Mouse (Mus musculus) heart, embryonic 13.5 days (tissue): ENCODE results near the gene Robo3. TPM values are rescaled to one million over a fixed set of nuclear protein-coding genes. Genes with fewer than 3 reads are reported as not detected.

Source experiments
- ATAC-seq: fragments of 200-750 bp; cut with Nextera tagmentation; 2 replicates; pipeline ENCODE4 v1.8.0; 2017; ENCODE audit warnings: moderate TSS enrichment; ENCODE audit not compliant: insufficient number of reproducible peaks, low FRiP score, low TSS enrichment; ENCODE audit errors: extremely low read depth
- H3K27ac ChIP-seq: fragments of 300-500 bp; sonication (generic); replicated peaks from 2 replicates; pipeline ENCODE4 v1.5.1; 2015; ENCODE audit warnings: moderate library complexity, mild to moderate bottlenecking, inconsistent platforms
- H3K27me3 ChIP-seq: fragments of 300-500 bp; sonication (generic); replicated peaks from 2 replicates; pipeline ENCODE4 v1.6.1; 2015; ENCODE audit warnings: mild to moderate bottlenecking, inconsistent platforms
- H3K36me3 ChIP-seq: fragments of 300-500 bp; sonication (generic); 2 replicates; pipeline ENCODE4 v1.6.1; 2015; ENCODE audit warnings: mild to moderate bottlenecking, inconsistent platforms
- H3K4me1 ChIP-seq: fragments of 300-500 bp; sonication (generic); 2 replicates; pipeline ENCODE4 v1.6.1; 2015; ENCODE audit warnings: inconsistent platforms
- H3K4me2 ChIP-seq: fragments of 300-500 bp; sonication (generic); 2 replicates; pipeline ENCODE4 v1.6.1; 2015; ENCODE audit warnings: inconsistent platforms, mild to moderate bottlenecking, moderate library complexity
- H3K4me3 ChIP-seq: fragments of 300-500 bp; sonication (generic); 2 replicates; pipeline ENCODE4 v1.5.1; 2015; ENCODE audit warnings: moderate library complexity, mild to moderate bottlenecking, inconsistent platforms
- H3K9ac ChIP-seq: fragments of 300-500 bp; sonication (generic); 2 replicates; pipeline ENCODE4 v1.6.1; 2015; ENCODE audit warnings: inconsistent platforms, mild to moderate bottlenecking, moderate library complexity
- H3K9me3 ChIP-seq: fragments of 300-500 bp; sonication (generic); 2 replicates; pipeline ENCODE4 v1.6.1; 2016; ENCODE audit warnings: inconsistent platforms
- WGBS: fragments of 180-500 bp; shearing (Covaris S2); methylation state at CpG from one replicate; pipeline ENCODE4 v1.1.7; 2015; ENCODE audit warnings: mixed read lengths; 5-methylcytosine and 5-hydroxymethylcytosine counted together
- polyA plus RNA-seq: library from polyadenylated mRNA; unstranded; fragments of >200 nt; fragmentation: Nextera tagmentation; extraction: Ambion mirVana; gene quantifications from 2 replicates; pipeline ENCODE4 v1.2.1, GENCODE M21; 2015

Robo3 gene
- polyA plus RNA-seq, 1 experiment from 2014 or later = 0.17 TPM

DNA sequence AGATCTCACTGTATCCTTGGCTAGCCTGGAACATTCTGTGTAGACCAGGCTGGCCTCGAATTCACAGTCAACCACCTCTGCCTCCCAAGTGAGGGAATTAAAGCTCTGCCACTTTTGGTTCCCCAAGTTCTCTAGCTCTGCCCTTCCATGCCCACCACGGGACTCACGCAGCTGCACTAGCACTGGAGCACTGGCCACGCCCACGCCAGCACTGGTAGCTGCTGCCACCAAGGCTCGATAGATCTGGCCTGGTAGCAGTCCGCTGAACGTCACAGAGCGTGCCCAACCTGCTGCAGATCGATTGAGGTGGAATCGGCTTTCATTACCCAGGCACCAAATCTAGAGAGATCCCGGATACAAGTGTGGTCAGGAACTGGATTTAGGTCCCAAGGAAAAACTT is 11.8 kb downstream of the Robo3 start:
- ATAC-seq = no peak
- no peak overlapping the region for H3K27ac ChIP-seq
- WGBS = 26% methylated on average over 12 of the region's 12 CpGs
- peak overlapping the region; percentile 69; the same call in 1 of the 2 replicates for H3K9ac ChIP-seq
- H3K27me3 ChIP-seq = peaks cover 26% of the 10 kb centered on the region; the same call in 1 of the 2 replicates
- peak overlapping the region; percentile 44 for H3K4me3 ChIP-seq
- no peaks in the 10 kb centered on the region for H3K36me3 ChIP-seq
- no peaks in the 10 kb centered on the region for H3K9me3 ChIP-seq
- peaks cover 13% of the 10 kb centered on the region; the same call in 1 of the 2 replicates for H3K4me1 ChIP-seq
- peak overlapping the region; percentile 72 for H3K4me2 ChIP-seq

DNA sequence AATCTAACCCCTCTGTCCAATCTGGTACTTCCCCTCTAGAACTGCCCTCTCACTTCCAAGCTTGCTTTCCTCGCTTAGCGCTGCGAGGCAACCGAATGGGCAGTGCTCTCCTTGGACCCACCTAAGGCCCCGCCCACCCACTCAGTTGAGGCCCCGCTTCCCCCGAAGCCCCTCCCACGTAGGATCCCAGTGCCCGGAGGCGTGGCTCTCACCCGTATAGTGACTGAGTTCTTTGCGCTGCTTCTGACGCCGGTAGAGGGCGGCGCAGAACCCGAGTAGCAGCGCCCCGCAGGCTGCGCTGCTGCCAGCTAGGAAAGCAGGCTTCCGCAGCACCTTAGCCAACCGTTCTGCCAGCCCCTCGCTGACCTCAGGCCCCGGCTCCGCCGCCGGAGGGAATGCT is 12.4 kb downstream of the Robo3 start:
- Histone ChIP-seq H3K27ac (no peak overlapping the region), H3K27me3 (peaks cover 23% of the 10 kb centered on the region; the same call in 1 of the 2 replicates), H3K4me1 (peaks cover 13% of the 10 kb centered on the region; the same call in 1 of the 2 replicates), H3K9me3 (no peaks in the 10 kb centered on the region), H3K4me3 (peak overlapping the region; percentile 44), H3K4me2 (peak overlapping the region; percentile 72), H3K9ac (peak overlapping the region; percentile 69), H3K36me3 (no peaks in the 10 kb centered on the region)
- under 1% methylated on average over 27 of the region's 27 CpGs for WGBS
- ATAC-seq = peak; percentile 78; the same call in 1 of the 2 replicates

GRCm38 (mm10) chr9:37418791-37419190 is 14.3 kb downstream of the Robo3 start:
- peaks cover 13% of the 10 kb centered on the region; the same call in 1 of the 2 replicates for H3K27me3 ChIP-seq
- 70% methylated on average over 4 of the region's 4 CpGs for WGBS
- no peak for ATAC-seq
- H3K9me3 ChIP-seq = no peaks in the 10 kb centered on the region
- no peak overlapping the region for H3K27ac ChIP-seq
- no peak overlapping the region for H3K4me3 ChIP-seq
- H3K9ac ChIP-seq = no peak overlapping the region
- H3K4me2 ChIP-seq = no peak overlapping the region
- peaks cover 13% of the 10 kb centered on the region; the same call in 1 of the 2 replicates for H3K4me1 ChIP-seq
- H3K36me3 ChIP-seq = no peaks in the 10 kb centered on the region

- Histone ChIP-seq H3K27me3 (0 out of 2 replicates have a peak, but pooled peaks cover 3% of the 10 kb centered on the region), H3K4me1 (peaks cover 17% of the 10 kb centered on the region), H3K27ac (no peak overlapping the region), H3K36me3 (peaks cover 5% of the 10 kb centered on the region; the same call in 1 of the 2 replicates), H3K4me2 (no peak overlapping the region), H3K9ac (no peak overlapping the region), H3K9me3 (no peaks in the 10 kb centered on the region), H3K4me3 (no peak overlapping the region)
- ATAC-seq = no peak
- WGBS = 68% methylated on average over 3 of the region's 3 CpGs
These were observed 18.4 kb downstream of the Robo3 start for GRCm38 (mm10) chr9:37414666-37415065.

GRCm38 (mm10) chr9:37412989-37413388 is 20.1 kb downstream of the Robo3 start:
- Histone ChIP-seq H3K9ac (no peak overlapping the region), H3K27me3 (peaks cover 7% of the 10 kb centered on the region; the same call in 1 of the 2 replicates), H3K4me1 (peaks cover 21% of the 10 kb centered on the region), H3K4me2 (no peak overlapping the region), H3K36me3 (peaks cover 5% of the 10 kb centered on the region; the same call in 1 of the 2 replicates), H3K9me3 (no peaks in the 10 kb centered on the region), H3K4me3 (no peak overlapping the region), H3K27ac (no peak overlapping the region)
- no peak for ATAC-seq
- 50% methylated on average over 3 of the region's 3 CpGs for WGBS

GRCm38 (mm10) chr9:37409698-37410445 is 23.2 kb downstream of the Robo3 start:
- H3K4me2 ChIP-seq = peak overlapping the region; percentile 13; the same call in 1 of the 2 replicates
- H3K27ac ChIP-seq = peak overlapping the region; percentile 56
- no peak overlapping the region for H3K9ac ChIP-seq
- no peak overlapping the region for H3K4me3 ChIP-seq
- no peaks in the 10 kb centered on the region for H3K9me3 ChIP-seq
- ATAC-seq = no peak
- H3K36me3 ChIP-seq = peaks cover 5% of the 10 kb centered on the region; the same call in 1 of the 2 replicates
- 53% methylated on average over 8 of the region's 8 CpGs for WGBS
- peaks cover 15% of the 10 kb centered on the region for H3K27me3 ChIP-seq
- peaks cover 17% of the 10 kb centered on the region for H3K4me1 ChIP-seq

DNA sequence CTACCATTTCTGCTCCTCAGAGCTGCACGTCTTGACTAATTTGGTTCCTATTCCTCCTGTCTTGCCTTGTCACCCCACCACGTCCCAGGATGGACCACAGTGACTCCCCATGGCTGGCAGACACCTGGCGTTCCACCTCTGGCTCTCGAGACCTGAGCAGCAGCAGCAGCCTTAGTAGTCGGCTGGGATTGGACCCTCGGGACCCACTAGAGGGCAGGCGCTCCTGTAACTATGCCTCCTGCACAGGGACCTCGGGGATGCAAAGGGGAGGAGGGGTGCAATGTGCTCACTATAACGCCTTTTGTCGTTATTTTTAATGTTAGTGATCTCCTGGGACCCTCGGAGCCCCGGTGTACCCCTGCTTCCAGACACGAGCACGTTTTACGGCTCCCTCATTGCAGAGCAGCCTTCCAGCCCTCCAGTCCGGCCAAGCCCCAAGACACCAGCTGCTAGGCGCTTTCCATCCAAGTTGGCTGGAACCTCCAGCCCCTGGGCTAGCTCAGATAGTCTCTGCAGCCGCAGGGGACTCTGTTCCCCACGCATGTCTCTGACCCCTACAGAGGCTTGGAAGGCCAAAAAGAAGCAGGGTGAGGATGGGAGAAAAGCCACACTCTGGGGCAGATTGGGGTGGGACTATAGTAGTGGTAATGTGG is 25.1 kb downstream of the Robo3 start:
- Histone ChIP-seq H3K27ac (no peak overlapping the region), H3K4me2 (peak overlapping the region; percentile 49)
- no peak for ATAC-seq

GRCm38 (mm10) chr9:37406372-37406771 is 26.7 kb downstream of the Robo3 start:
- H3K4me3 ChIP-seq = no peak overlapping the region
- H3K36me3 ChIP-seq = no peaks in the 10 kb centered on the region
- H3K4me1 ChIP-seq = peaks cover 17% of the 10 kb centered on the region
- 0% methylated on average over 1 of the region's 1 CpGs for WGBS
- no peaks in the 10 kb centered on the region for H3K9me3 ChIP-seq
- H3K9ac ChIP-seq = no peak overlapping the region
- peaks cover 15% of the 10 kb centered on the region for H3K27me3 ChIP-seq
- H3K4me2 ChIP-seq = no peak overlapping the region
- no peak overlapping the region for H3K27ac ChIP-seq
- no peak for ATAC-seq

More for the DNA sequence above, 25.1 kb downstream of the Robo3 start:
- Histone ChIP-seq H3K27me3 (peaks cover 15% of the 10 kb centered on the region), H3K4me1 (peaks cover 17% of the 10 kb centered on the region), H3K4me3 (no peak overlapping the region), H3K9me3 (no peaks in the 10 kb centered on the region), H3K36me3 (no peaks in the 10 kb centered on the region), H3K9ac (no peak overlapping the region)
- WGBS = 20% methylated on average over 19 of the region's 19 CpGs

DNA sequence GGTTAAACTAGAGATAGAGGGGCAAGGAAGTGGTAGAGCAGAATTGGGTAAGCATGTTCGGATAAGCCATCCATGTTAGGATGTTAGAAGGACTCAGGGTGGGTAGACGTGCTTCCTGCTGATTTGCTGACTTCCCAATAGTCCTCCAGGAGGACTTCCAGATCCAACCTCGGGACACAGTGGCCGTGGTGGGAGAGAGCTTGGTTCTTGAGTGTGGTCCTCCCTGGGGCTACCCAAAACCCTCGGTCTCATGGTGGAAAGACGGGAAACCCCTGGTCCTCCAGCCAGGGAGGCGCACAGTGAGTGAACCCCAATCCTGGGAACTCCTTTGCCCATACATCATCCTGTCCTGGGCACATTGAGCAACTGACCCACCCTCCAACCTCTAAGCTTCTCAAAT is 30.0 kb downstream of the Robo3 start:
- no peaks in the 10 kb centered on the region for H3K9me3 ChIP-seq
- H3K27me3 ChIP-seq = peaks cover 9% of the 10 kb centered on the region
- 77% methylated on average over 7 of the region's 7 CpGs for WGBS
- H3K4me2 ChIP-seq = peak overlapping the region; percentile 50
- H3K4me3 ChIP-seq = peak overlapping the region; percentile 37
- peak overlapping the region; percentile 1; the same call in 1 of the 2 replicates for H3K9ac ChIP-seq
- H3K4me1 ChIP-seq = no peaks in the 10 kb centered on the region
- ATAC-seq = no peak
- no peaks in the 10 kb centered on the region for H3K36me3 ChIP-seq
- H3K27ac ChIP-seq = no peak overlapping the region

DNA sequence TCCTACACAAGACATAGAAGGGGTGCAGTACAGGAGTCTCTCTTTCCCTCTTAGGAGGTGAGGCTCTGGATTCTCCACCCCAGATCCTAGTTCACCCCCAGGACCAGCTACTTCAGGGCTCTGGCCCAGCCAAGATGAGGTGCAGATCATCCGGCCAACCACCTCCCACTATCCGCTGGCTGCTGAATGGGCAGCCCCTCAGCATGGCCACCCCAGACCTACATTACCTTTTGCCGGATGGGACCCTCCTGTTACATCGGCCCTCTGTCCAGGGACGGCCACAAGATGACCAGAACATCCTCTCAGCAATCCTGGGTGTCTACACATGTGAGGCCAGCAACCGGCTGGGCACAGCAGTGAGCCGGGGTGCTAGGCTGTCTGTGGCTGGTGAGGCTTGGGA is 30.5 kb downstream of the Robo3 start:
- Histone ChIP-seq H3K9me3 (no peaks in the 10 kb centered on the region), H3K36me3 (no peaks in the 10 kb centered on the region), H3K27me3 (peaks cover 8% of the 10 kb centered on the region), H3K4me1 (no peaks in the 10 kb centered on the region), H3K4me2 (peak overlapping the region; percentile 50), H3K4me3 (peak overlapping the region; percentile 37), H3K27ac (no peak overlapping the region), H3K9ac (peak overlapping the region; percentile 58; the same call in 1 of the 2 replicates)
- no peak for ATAC-seq
- 78% methylated on average over 7 of the region's 7 CpGs for WGBS

DNA sequence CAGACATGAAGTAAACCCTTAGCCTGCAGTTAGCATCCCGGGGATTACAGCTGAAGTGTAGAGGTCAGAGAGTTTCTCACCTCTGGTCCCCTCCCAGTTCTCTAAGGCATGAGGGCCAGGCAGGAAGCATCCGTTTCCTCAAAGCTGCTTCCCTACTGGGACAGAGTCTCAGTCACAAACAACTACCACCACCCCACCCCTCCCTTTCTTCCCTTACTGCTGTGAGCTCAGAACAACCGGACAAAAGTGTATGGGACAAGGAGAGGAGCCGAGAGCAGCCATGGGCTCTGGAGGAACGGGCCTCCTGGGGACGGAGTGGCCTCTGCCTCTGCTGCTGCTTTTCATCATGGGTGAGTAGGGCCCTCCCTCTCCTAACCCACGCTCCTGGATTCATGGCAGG is 31.2 kb downstream of the Robo3 start, which contains the start of gene Robo4:
TSS of gene Robo4 (plus strand) at position 96 of the 400 bp plus-strand sequence.
- Histone ChIP-seq H3K4me3 (peak within 1 kb of the TSS; percentile 37), H3K36me3 (no peaks in the 10 kb centered on the region), H3K27me3 (peaks cover 2% of the 10 kb centered on the region), H3K9ac (peak within 1 kb of the TSS; percentile 58), H3K4me2 (peak within 1 kb of the TSS; percentile 50), H3K27ac (peak within 1 kb of the TSS; percentile 54), H3K4me1 (no peaks in the 10 kb centered on the region), H3K9me3 (no peaks in the 10 kb centered on the region)
- 11% methylated on average over 7 of the region's 7 CpGs for WGBS
- no peak; the same call in 1 of the 2 replicates for ATAC-seq
